Mouse (Mus musculus) splenic B cell, adult 2 months (primary cell): ENCODE measurements around the gene Dock1.

Experiments used
- DNase-seq: peaks from one replicate; pipeline ENCODE4 v3.0.0-alpha.2; 2011; ENCODE audit warnings: low read depth, low spot score
- H3K27me3 ChIP-seq: 2 replicates; pipeline ENCODE4 v1.6.1; 2012; ENCODE audit warnings: mild to moderate bottlenecking, low read length, moderate library complexity, mixed read lengths; ENCODE audit not compliant: control insufficient read depth, poor library complexity, insufficient read depth, severe bottlenecking
- H3K36me3 ChIP-seq: 2 replicates; pipeline ENCODE4 v1.6.1; 2012; ENCODE audit warnings: mild to moderate bottlenecking, low read length, moderate library complexity, mixed read lengths; ENCODE audit not compliant: control insufficient read depth, poor library complexity, insufficient read depth, severe bottlenecking

Gene Dock1

GRCm38 (mm10) chr7:134719406-134719805, 49.0 kb downstream of the Dock1 start:
- H3K27me3 ChIP-seq = no peaks in the 10 kb centered on the region
- no peaks in the 10 kb centered on the region for H3K36me3 ChIP-seq
- no peak for DNase-seq

- Histone ChIP-seq H3K27me3 (no peaks in the 10 kb centered on the region), H3K36me3 (no peaks in the 10 kb centered on the region)
- DNase-seq = no peak
Observed at GRCm38 (mm10) chr7:134722361-134722760, 51.9 kb downstream of the Dock1 start.

- DNase-seq = no peak
- Histone ChIP-seq H3K36me3 (no peaks in the 10 kb centered on the region), H3K27me3 (no peaks in the 10 kb centered on the region)
Observed at GRCm38 (mm10) chr7:134722955-134723354, 52.5 kb downstream of the Dock1 start.

GRCm38 (mm10) chr7:134723509-134723908, 53.1 kb downstream of the Dock1 start:
- DNase-seq = no peak
- Histone ChIP-seq H3K36me3 (no peaks in the 10 kb centered on the region), H3K27me3 (no peaks in the 10 kb centered on the region)

GRCm38 (mm10) chr7:134724841-134725240, 54.4 kb downstream of the Dock1 start:
- no peaks in the 10 kb centered on the region for H3K36me3 ChIP-seq
- H3K27me3 ChIP-seq = no peaks in the 10 kb centered on the region
- DNase-seq = no peak

GRCm38 (mm10) chr7:134725551-134726529, 55.4 kb downstream of the Dock1 start:
- no peaks in the 10 kb centered on the region for H3K36me3 ChIP-seq
- DNase-seq = no peak

GRCm38 (mm10) chr7:134726530-134727258, 56.2 kb downstream of the Dock1 start:
- H3K27me3 ChIP-seq = no peaks in the 10 kb centered on the region
- no peak for DNase-seq
- no peaks in the 10 kb centered on the region for H3K36me3 ChIP-seq

More at GRCm38 (mm10) chr7:134725551-134726529, 55.4 kb downstream of the Dock1 start:
- H3K27me3 ChIP-seq = no peaks in the 10 kb centered on the region

- no peaks in the 10 kb centered on the region for H3K36me3 ChIP-seq
- no peaks in the 10 kb centered on the region for H3K27me3 ChIP-seq
- DNase-seq = no peak
Observed at GRCm38 (mm10) chr7:134729348-134729747, 58.9 kb downstream of the Dock1 start.

- Histone ChIP-seq H3K36me3 (no peaks in the 10 kb centered on the region), H3K27me3 (no peaks in the 10 kb centered on the region)
- DNase-seq = no peak
Observed at GRCm38 (mm10) chr7:134730406-134731126, 60.1 kb downstream of the Dock1 start.

- H3K36me3 ChIP-seq = no peaks in the 10 kb centered on the region
- no peaks in the 10 kb centered on the region for H3K27me3 ChIP-seq
- no peak for DNase-seq
Observed at GRCm38 (mm10) chr7:134747059-134747458, 76.6 kb downstream of the Dock1 start.

- no peaks in the 10 kb centered on the region for H3K27me3 ChIP-seq
- no peak for DNase-seq
- H3K36me3 ChIP-seq = no peaks in the 10 kb centered on the region
Observed at GRCm38 (mm10) chr7:134748376-134748775, 77.9 kb downstream of the Dock1 start.

- no peak for DNase-seq
- H3K36me3 ChIP-seq = no peaks in the 10 kb centered on the region
- H3K27me3 ChIP-seq = no peaks in the 10 kb centered on the region
Observed at GRCm38 (mm10) chr7:134749613-134750012, 79.2 kb downstream of the Dock1 start.

GRCm38 (mm10) chr7:134751496-134751895, 81.0 kb downstream of the Dock1 start:
- no peaks in the 10 kb centered on the region for H3K36me3 ChIP-seq
- no peaks in the 10 kb centered on the region for H3K27me3 ChIP-seq
- DNase-seq = no peak

GRCm38 (mm10) chr7:134753417-134753816, 83.0 kb downstream of the Dock1 start:
- Histone ChIP-seq H3K36me3 (no peaks in the 10 kb centered on the region), H3K27me3 (no peaks in the 10 kb centered on the region)
- no peak for DNase-seq
